Mouse (Mus musculus) neural tube, embryonic 11.5 days (tissue): ENCODE data around the gene Llgl2. TPM values are rescaled to one million over a fixed set of nuclear protein-coding genes. Genes with fewer than 3 reads are reported as not detected.

Source experiments
- microRNA-seq: library from miRNA; unstranded; fragments of <30 nt; microRNA quantifications from one replicate; pipeline ENCODE4, GENCODE M21; 2016
- polyA plus RNA-seq: library from polyadenylated mRNA; unstranded; fragments of >200 nt; fragmentation: Nextera tagmentation; extraction: Ambion mirVana; gene quantifications from 2 replicates; pipeline ENCODE4 v1.2.1, GENCODE M21; 2014

Llgl2 gene
- polyA plus RNA-seq, 1 experiment from 2014 or later: 6.1 TPM

Small RNA genes within 50 kb of the gene (microRNA-seq; reads per million reads assigned to microRNA genes)
- gene Mir5621: not detected

Other genes starting within 250 kb of the Llgl2 start
- gene Mrps7, start 220.1 kb upstream of the Llgl2 start, polyA plus RNA-seq: 95.5 and 97.9 TPM in 2 replicates
- 31.4 and 31.7 TPM in 2 replicates for gene Gga3, start 220.0 kb upstream of the Llgl2 start, polyA plus RNA-seq
- 17.1 and 17.7 TPM in 2 replicates for gene Mif4gd, start 211.1 kb upstream of the Llgl2 start, polyA plus RNA-seq
- gene Slc25a19, start 195.8 kb upstream of the Llgl2 start, polyA plus RNA-seq: 23.0 and 25.4 TPM in 2 replicates
- 86.7 and 89.8 TPM in 2 replicates for gene Grb2, start 115.5 kb upstream of the Llgl2 start, polyA plus RNA-seq
- gene Tmem94, start 58.6 kb upstream of the Llgl2 start, polyA plus RNA-seq: 18.6 and 19.0 TPM in 2 replicates
- gene Caskin2, start 10.4 kb upstream of the Llgl2 start, polyA plus RNA-seq: 16.4 and 19.1 TPM in 2 replicates
- gene Tsen54, start 9.3 kb upstream of the Llgl2 start, polyA plus RNA-seq: 26.1 and 29.8 TPM in 2 replicates
- gene Myo15b, start 34.4 kb downstream of the Llgl2 start, polyA plus RNA-seq: 0.12 and 0.13 TPM in 2 replicates
- 2.0 and 3.4 TPM in 2 replicates for gene Smim5, start 75.9 kb downstream of the Llgl2 start, polyA plus RNA-seq
- gene Smim6, start 88.0 kb downstream of the Llgl2 start, polyA plus RNA-seq: 0.42 TPM in 1 of 2 replicates, not detected in the other
- gene Sap30bp, start 109.2 kb downstream of the Llgl2 start, polyA plus RNA-seq: 48.9 and 51.8 TPM in 2 replicates
- 23.9 and 25.2 TPM in 2 replicates for gene Recql5, start 109.4 kb downstream of the Llgl2 start, polyA plus RNA-seq
- 0.58 and 0.72 TPM in 2 replicates for gene Itgb4, start 150.7 kb downstream of the Llgl2 start, polyA plus RNA-seq
- gene Galk1, start 188.7 kb downstream of the Llgl2 start, polyA plus RNA-seq: 122 and 124 TPM in 2 replicates
- 1,827 and 1,865 TPM in 2 replicates for gene H3f3b, start 203.9 kb downstream of the Llgl2 start, polyA plus RNA-seq
- gene Unk, start 206.3 kb downstream of the Llgl2 start, polyA plus RNA-seq: 30.3 and 34.4 TPM in 2 replicates